Comparison of ENCODE assay signal across 8 mouse cellular contexts in the genomic region with DNA sequence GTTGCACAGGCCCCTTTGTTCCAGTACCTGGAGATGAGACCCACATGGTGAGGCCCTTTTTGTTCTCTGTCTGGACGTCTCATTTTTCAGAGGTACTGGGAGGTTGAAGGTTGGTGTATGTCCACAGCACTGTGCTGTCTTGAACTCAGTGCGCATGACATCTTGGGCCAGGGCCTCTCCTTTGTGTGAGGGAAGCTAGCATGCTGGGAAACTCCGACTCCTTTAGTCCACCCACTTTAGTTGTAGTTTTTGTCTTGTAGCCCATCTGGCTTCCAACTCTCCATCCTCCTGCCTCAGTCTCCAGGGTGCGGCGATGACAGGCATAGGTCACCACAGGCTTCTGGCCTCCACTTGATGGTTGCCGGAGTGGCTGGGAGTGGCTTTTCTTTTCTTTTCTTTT. TPM values are rescaled to one million over a fixed set of nuclear protein-coding genes. Genes with fewer than 3 reads are reported as not detected.
A peak's percentile ranks its signal among the peaks of the same experiment; 100 is the strongest.
DNase-seq lines count a peak whose midpoint lies in the region; ATAC-seq and TF ChIP-seq lines count a peak whose summit lies in the region.

No protein-coding gene starts in this region.

- no peaks in the 10 kb centered on the region for H3K9me3 ChIP-seq in heart, embryonic 13.5 days
- no peaks in the 10 kb centered on the region for H3K9me3 ChIP-seq in hindbrain, embryonic 11.5 days (ENCODE audit: control insufficient read depth, low read length)
- H3K9me3 ChIP-seq in midbrain, embryonic 14.5 days (ENCODE audit: control insufficient read depth, low read length) = no peaks in the 10 kb centered on the region
- no peaks in the 10 kb centered on the region for H3K9me3 ChIP-seq in liver, postnatal 0 days (ENCODE audit: low read length)

- no peak for TF ChIP-seq CTCF in liver, postnatal 0 days (IDR thresholded peaks at IDR 0.05; ENCODE audit: low read depth)

- DNase-seq in heart, adult 11 months = no peak
- DNase-seq in ZHBTc4 (ENCODE audit: low read depth, low spot score) = peak; percentile 62
- DNase-seq in hindbrain, embryonic 11.5 days (ENCODE audit: low spot score) = peak; percentile 34
- DNase-seq in midbrain, embryonic 14.5 days = no peak
- no peak for DNase-seq in liver, postnatal 0 days
- no peak for DNase-seq in layer of hippocampus, adult 11-12 months (ENCODE audit: low spot score)
- no peak for DNase-seq in left cerebral cortex, postnatal 36 days (ENCODE audit: low spot score in 2 of 2)

- peaks cover 42% of the 10 kb centered on the region for H3K36me3 ChIP-seq in heart, embryonic 13.5 days
- peaks cover 13% of the 10 kb centered on the region for H3K36me3 ChIP-seq in hindbrain, embryonic 11.5 days (ENCODE audit: control insufficient read depth, insufficient read depth, low read length)
- peaks cover 34% of the 10 kb centered on the region for H3K36me3 ChIP-seq in midbrain, embryonic 14.5 days (ENCODE audit: control insufficient read depth, insufficient read depth, low read length)
- no peaks in the 10 kb centered on the region for H3K36me3 ChIP-seq in liver, postnatal 0 days (replicated peaks; ENCODE audit: insufficient read depth, low read length)

- 0 out of 2 replicates have a peak overlapping the region, but pooled peaks have one; percentile 95 for H3K9ac ChIP-seq in heart, embryonic 13.5 days
- H3K9ac ChIP-seq in hindbrain, embryonic 11.5 days (ENCODE audit: low read depth, low read length) = no peak overlapping the region; the same call in 1 of the 2 replicates
- peak overlapping the region; percentile 100 for H3K9ac ChIP-seq in midbrain, embryonic 14.5 days (replicated peaks; ENCODE audit: low read length)
- no peak overlapping the region for H3K9ac ChIP-seq in liver, postnatal 0 days (replicated peaks)

- no peak for TF ChIP-seq EP300 in liver, postnatal 0 days (IDR thresholded peaks at IDR 0.05; ENCODE audit: low read depth)

- H3K27ac ChIP-seq in heart, embryonic 13.5 days (replicated peaks) = no peak overlapping the region
- peak overlapping the region; percentile 61; the same call in 1 of the 2 replicates for H3K27ac ChIP-seq in hindbrain, embryonic 11.5 days (ENCODE audit: low read depth, low read length)
- H3K27ac ChIP-seq in midbrain, embryonic 14.5 days (replicated peaks; ENCODE audit: low read depth, low read length) = peak overlapping the region; percentile 98
- H3K27ac ChIP-seq in liver, postnatal 0 days (ENCODE audit: low read depth) = no peak overlapping the region

- intact Hi-C loops in left cerebral cortex, postnatal 36 days (cut with DNase I) = loop anchor here (2.0 to 10.0 kb wide), 2 partner anchors 148 to 300 kb away; partner anchors contain the start of gene Tnrc18

- H3K4me2 ChIP-seq in heart, embryonic 13.5 days = peak overlapping the region; percentile 81
- peak overlapping the region; percentile 89 for H3K4me2 ChIP-seq in hindbrain, embryonic 11.5 days (replicated peaks; ENCODE audit: low read depth, low read length)
- peak overlapping the region; percentile 93 for H3K4me2 ChIP-seq in midbrain, embryonic 14.5 days (ENCODE audit: low read length)
- no peak overlapping the region for H3K4me2 ChIP-seq in liver, postnatal 0 days (ENCODE audit: low read depth, low read length)

- H3K4me3 ChIP-seq in heart, embryonic 13.5 days = peak overlapping the region; percentile 70
- H3K4me3 ChIP-seq in hindbrain, embryonic 11.5 days (ENCODE audit: low read depth, low read length) = peak overlapping the region; percentile 98
- peak overlapping the region; percentile 99 for H3K4me3 ChIP-seq in midbrain, embryonic 14.5 days (replicated peaks; ENCODE audit: low read depth, low read length)
- H3K4me3 ChIP-seq in liver, postnatal 0 days (ENCODE audit: low read depth, low read length) = no peak overlapping the region

- H3K4me1 ChIP-seq in heart, embryonic 13.5 days = peaks cover 42% of the 10 kb centered on the region
- peaks cover 8% of the 10 kb centered on the region; the same call in 1 of the 2 replicates for H3K4me1 ChIP-seq in hindbrain, embryonic 11.5 days (replicated peaks; ENCODE audit: control insufficient read depth, insufficient read depth, low read length)
- peaks cover 39% of the 10 kb centered on the region for H3K4me1 ChIP-seq in midbrain, embryonic 14.5 days (ENCODE audit: control insufficient read depth, insufficient read depth, low read length)
- peaks cover 23% of the 10 kb centered on the region for H3K4me1 ChIP-seq in liver, postnatal 0 days (ENCODE audit: insufficient read depth)

- H3K27me3 ChIP-seq in heart, embryonic 13.5 days (replicated peaks) = peaks cover 5% of the 10 kb centered on the region; the same call in 1 of the 2 replicates
- no peaks in the 10 kb centered on the region for H3K27me3 ChIP-seq in hindbrain, embryonic 11.5 days (ENCODE audit: control insufficient read depth, insufficient read depth, low read length)
- no peaks in the 10 kb centered on the region for H3K27me3 ChIP-seq in midbrain, embryonic 14.5 days (ENCODE audit: control insufficient read depth, insufficient read depth, low read length)
- peaks cover 30% of the 10 kb centered on the region for H3K27me3 ChIP-seq in liver, postnatal 0 days (ENCODE audit: insufficient read depth, low read length)

- WGBS in heart, embryonic 13.5 days = 86% methylated on average over 6 of the region's 6 CpGs
- 51% methylated on average over 6 of the region's 6 CpGs for WGBS in hindbrain, embryonic 11.5 days
- WGBS in midbrain, embryonic 14.5 days = 50% methylated on average over 6 of the region's 6 CpGs
- 88% methylated on average over 6 of the region's 6 CpGs for WGBS in liver, postnatal 0 days (ENCODE audit: insufficient replicate concordance)

- ATAC-seq in heart, embryonic 13.5 days (ENCODE audit: extremely low read depth, insufficient number of reproducible peaks, low FRiP score, low TSS enrichment) = no peak
- ATAC-seq in hindbrain, embryonic 11.5 days (ENCODE audit: low FRiP score) = no peak
- no peak for ATAC-seq in midbrain, embryonic 14.5 days (ENCODE audit: low FRiP score, low TSS enrichment)
- ATAC-seq in liver, postnatal 0 days = no peak

RNA-seq across cellular contexts. Expression of gene Fscn1, which starts 4.5 kb away (rescaled TPM):
- polyA plus RNA-seq in heart, embryonic 13.5 days (2015; fragmentation: Nextera tagmentation; extraction: Ambion mirVana) = 135 and 155 TPM in 2 replicates
- polyA plus RNA-seq in hindbrain, embryonic 11.5 days (2014; fragmentation: Nextera tagmentation; extraction: Ambion mirVana) = 570 and 615 TPM in 2 replicates
- 521 and 580 TPM in 2 replicates for polyA plus RNA-seq in midbrain, embryonic 14.5 days (2014; fragmentation: Nextera tagmentation; extraction: Ambion mirVana)
- 6.9 and 7.3 TPM in 2 replicates for polyA plus RNA-seq in liver, postnatal 0 days (2015; fragmentation: Nextera tagmentation; extraction: Ambion mirVana)
- total RNA-seq in left cerebral cortex, postnatal 36 days (2021) = 100 to 1,000 TPM; 310 to 396 TPM

RNA-seq across cellular contexts. Expression of gene Actb, which starts 58.1 kb away (rescaled TPM):
- 6,383 and 6,386 TPM in 2 replicates for polyA plus RNA-seq in heart, embryonic 13.5 days (2015; fragmentation: Nextera tagmentation; extraction: Ambion mirVana)
- polyA plus RNA-seq in hindbrain, embryonic 11.5 days (2014; fragmentation: Nextera tagmentation; extraction: Ambion mirVana) = 15,671 and 16,656 TPM in 2 replicates
- 16,375 and 16,992 TPM in 2 replicates for polyA plus RNA-seq in midbrain, embryonic 14.5 days (2014; fragmentation: Nextera tagmentation; extraction: Ambion mirVana)
- polyA plus RNA-seq in liver, postnatal 0 days (2015; fragmentation: Nextera tagmentation; extraction: Ambion mirVana) = 6,710 and 7,738 TPM in 2 replicates
- 1,000 to 10,000 TPM; 2,229 to 2,541 TPM for total RNA-seq in left cerebral cortex, postnatal 36 days (2021)

Comparison
In these comparisons a context has a peak if more than half of its experiments do, and no peak if none do; other contexts are left out.
1. H3K27ac ChIP-seq: peak in hindbrain, embryonic 11.5 days (single experiment) and midbrain, embryonic 14.5 days (single experiment); none in heart, embryonic 13.5 days (single experiment) and liver, postnatal 0 days (single experiment).
2. H3K9ac ChIP-seq: peak in heart, embryonic 13.5 days (single experiment) and midbrain, embryonic 14.5 days (single experiment); none in hindbrain, embryonic 11.5 days (single experiment) and liver, postnatal 0 days (single experiment).
3. DNase-seq: peak in ZHBTc4 (single experiment) and hindbrain, embryonic 11.5 days (single experiment); none in heart, adult 11 months (single experiment), midbrain, embryonic 14.5 days (single experiment), liver, postnatal 0 days (single experiment), layer of hippocampus, adult 11-12 months (single experiment) and left cerebral cortex, postnatal 36 days (0 of 2).
4. RNA of gene Fscn1, which starts 4.5 kb away (polyA plus RNA-seq): 521 to 580 TPM in midbrain, embryonic 14.5 days, 570 to 615 TPM in hindbrain, embryonic 11.5 days and 135 to 155 TPM in heart, embryonic 13.5 days; 6.9 to 7.3 TPM in liver, postnatal 0 days; every median in the first group is over 10 times any median in the second.